Mouse (Mus musculus): Measurements from ENCODE around the gene Gm14412. TPM values are rescaled to one million over a fixed set of nuclear protein-coding genes. Genes with fewer than 3 reads are reported as not detected.
A peak's percentile ranks its signal among the peaks of the same experiment; 100 is the strongest.
"Not testable (repeated sequence)": the region's sequence is repeated elsewhere in the genome, so short reads cannot be mapped to it uniquely, and the experiment has no call there.

Gm14412 gene
- 1 to 10 TPM in 1 of 2 experiments, under 1 TPM in 1; 0.80 to 1.5 TPM for total RNA-seq (2021)
- long read RNA-seq, experiment 1, result 0 reads
- long read RNA-seq, experiment 2, result 0 reads

DNA sequence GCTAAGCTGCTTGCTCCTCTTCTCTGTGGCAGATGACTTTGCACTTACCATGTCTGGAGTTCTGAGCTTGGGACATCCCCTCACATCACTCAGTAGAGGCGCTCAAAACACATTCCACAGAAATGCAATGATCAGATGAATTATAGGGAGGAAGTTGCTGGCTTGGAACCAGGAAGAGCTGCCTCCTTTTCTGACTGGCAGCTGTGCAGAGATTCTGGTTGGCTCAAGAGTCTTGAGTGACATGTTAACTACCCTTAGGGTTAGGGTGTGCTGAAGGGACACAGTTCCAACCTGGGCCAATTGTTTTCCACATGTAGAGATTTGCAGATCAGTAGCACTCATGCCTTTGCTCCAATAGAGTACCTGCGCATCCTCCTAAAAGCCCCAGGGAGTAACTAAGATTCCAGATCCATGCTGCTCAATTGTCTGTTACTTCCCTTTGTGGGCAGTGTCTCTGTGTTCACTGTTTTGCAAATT, at the start of gene Gm14412:
TSS of gene Gm14412 (minus strand) at position 51 of the 477 bp plus-strand sequence.
- DNase-seq, result not testable (repeated sequence)

DNA sequence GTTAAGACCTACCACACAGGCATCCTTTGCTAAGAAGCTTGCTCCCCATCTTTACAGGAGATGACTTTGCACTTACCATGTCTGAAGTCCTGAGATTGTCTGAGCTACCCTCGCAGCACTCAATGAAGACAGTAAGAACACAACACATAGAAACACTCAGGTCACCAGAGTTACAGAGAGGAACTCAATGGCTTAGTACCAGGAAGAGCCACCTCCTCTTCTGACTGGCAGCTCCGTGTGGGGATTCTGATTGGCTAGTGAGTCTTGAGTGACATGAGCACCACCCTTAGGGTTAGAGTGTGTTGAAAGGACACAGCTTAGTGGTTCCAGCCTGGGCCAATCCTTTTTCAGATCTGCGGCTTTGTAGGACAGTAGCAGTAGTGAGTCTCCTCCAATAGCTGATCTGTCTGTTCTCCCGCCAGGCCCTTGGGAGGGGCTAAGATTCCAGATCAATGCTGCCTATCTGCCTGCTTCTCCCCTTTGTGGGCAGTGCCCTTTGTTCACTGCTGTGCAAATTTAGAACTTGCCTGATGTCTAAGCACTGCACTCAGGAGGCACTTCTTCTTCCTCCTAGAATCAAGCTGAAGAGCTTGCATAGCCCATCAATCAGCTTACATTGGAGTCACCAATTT, 5.7 kb upstream of the Gm14412 start:
- not testable (repeated sequence) for DNase-seq

DNA sequence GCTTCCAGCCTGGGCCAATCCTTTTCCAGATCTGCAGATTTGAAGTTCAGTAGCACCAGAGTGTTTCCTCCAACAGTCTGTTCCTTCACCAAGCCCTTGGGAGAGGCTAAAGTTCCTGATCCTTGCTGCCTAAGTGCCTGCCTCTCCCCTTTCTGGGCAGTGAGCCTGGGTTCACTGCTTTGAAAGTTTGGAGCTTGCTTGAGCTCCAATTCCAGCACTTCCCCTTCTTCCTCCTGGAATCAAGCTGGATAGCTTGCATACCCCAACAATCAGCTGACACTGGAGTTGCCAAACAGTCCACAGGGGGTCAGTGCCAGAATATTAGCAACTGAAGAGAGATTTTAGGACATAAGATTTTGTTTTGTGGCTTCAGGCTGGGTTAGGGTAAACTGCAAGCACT, 2.7 kb downstream of the Gm14412 start:
- DNase-seq, result peak; percentile 9

DNA sequence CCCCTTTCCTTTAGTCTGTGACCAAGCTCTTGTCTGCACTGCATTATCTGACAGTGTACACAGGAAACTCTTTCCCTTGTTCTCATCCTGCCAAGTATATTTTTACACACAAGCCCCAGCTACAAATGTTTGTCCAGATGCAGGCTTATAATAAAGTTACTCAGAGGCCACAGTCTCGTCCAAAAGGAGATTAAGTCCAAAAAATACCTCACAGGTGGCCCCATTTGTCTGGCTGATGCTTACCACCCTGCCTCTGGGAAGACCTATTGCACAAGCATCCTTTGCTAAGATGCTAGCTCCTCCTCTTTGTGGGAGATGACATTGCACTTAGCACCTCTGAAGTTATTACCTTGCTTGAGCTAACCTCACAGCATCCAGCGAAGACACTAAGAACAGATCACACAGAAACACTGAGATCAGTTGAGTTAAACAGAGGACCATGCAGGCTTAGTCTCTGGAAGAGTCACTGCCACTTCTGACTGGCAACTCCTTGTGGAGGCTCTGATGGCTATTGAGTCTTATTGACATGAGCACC, 3.3 kb downstream of the Gm14412 start:
- not testable (repeated sequence) for DNase-seq

DNA sequence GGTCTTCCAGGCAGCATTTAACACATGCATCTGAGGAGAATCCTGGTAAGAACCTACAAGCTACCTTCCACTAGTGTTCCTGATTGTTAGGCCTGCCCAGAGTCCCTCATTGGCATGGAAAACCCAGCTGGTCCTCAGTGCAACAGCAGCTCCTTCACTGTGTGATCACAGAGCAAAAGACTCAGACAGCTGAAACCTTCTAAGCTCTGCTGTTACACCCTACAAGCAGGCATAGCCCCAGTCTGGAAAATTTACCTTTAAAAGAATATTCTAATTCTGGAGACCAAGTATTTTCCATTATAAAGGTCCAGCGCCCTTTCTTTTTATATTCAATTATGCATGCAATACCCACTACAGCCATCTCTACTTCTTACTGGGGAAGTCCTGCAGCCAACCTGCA, 5.1 kb downstream of the Gm14412 start:
- no peak for DNase-seq

DNA sequence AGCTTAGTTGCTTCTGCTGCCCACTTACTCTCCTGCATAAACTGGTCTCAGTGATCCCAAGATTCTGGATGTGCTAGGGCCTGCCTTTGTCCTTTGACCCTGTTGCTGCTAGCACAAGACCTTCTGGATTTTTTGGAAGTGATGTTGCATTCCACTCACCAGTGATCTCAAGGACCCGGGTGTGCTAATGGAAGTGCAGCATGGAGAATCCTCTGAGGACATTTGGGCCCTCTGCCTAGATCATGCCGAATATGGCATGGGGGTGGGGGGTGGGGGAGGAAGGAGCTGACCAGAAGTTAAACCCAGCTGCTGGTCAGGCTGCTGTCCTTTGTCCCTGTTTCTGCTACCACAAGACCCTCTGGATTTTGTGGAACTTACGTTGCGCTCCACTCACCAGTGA, 14.5 kb downstream of the Gm14412 start:
- not testable (repeated sequence) for DNase-seq

DNA sequence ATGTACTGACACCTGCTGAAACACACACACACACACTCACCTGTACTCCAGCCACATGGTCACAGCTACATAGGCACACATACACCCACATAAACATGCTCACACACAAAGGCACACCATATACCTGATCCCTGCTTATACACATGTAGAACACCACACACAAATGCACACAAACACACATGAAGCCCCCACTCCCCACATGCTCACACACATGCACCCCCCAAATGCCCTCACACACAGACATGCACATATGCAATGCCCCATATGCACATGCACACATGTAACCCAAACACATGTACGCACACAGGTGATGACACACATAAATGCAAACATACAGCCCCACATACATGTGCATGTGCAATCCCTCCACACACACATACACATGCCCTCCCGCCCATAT, 19.1 kb downstream of the Gm14412 start:
- not testable (repeated sequence) for DNase-seq

DNA sequence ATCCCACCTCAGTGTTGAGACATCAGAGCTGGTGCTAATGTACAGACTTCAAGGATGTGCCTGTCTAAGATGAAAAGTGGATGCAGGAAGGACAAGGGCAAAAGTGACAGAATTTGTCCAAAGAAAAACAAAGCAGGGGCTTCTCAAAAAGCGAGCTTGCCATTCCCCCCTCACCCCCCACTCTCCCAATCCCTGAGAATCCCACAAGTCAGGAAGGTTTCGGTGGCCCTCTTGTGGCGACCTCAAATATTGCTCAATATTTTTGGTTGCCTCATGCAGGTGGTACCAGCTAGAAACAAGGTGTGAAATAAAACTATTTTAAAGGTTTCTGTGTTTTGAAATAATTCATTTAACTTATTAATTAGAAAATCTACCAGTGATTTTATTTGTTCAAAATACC, 40.4 kb downstream of the Gm14412 start:
- DNase-seq, result not testable (repeated sequence)

DNA sequence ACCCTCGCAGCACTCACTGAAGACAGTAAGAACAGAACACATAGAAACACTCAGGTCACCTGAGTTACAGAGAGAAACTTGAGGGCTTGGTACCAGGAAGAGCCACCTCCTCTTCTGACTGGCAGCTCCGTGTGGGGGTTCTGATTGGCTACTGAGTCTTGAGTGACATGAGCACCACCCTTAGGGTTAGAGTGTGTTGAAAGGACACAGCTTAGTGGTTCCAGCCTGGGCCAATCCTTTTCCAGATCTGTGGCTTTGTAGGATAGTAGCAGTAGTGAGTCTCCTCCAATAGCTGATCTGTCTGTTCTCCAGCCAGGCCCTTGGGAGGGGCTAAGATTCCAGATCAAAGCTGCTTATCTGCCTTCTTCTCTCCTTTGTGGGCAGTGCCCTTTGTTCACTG, 46.4 kb downstream of the Gm14412 start:
- DNase-seq, result not testable (repeated sequence)

DNA sequence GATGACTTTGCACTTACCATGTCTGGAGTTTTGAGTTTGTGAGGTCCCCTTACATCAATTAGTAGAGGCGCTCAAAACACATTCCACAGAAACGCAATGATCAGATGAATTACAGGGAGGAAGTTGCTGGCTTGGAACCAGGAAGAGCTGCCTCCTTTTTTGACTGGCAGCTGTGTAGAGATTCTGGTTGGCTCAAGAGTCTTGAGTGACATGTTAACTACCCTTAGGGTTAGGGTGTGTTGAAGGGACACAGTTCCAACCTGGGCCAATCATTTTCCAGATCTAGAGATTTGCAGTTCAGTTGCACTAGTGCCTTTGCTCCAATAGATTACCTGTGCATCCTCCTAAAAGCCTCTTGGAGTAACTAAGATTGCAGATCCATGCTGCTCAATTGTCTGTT, 51.9 kb downstream of the Gm14412 start:
- DNase-seq, result not testable (repeated sequence)

DNA sequence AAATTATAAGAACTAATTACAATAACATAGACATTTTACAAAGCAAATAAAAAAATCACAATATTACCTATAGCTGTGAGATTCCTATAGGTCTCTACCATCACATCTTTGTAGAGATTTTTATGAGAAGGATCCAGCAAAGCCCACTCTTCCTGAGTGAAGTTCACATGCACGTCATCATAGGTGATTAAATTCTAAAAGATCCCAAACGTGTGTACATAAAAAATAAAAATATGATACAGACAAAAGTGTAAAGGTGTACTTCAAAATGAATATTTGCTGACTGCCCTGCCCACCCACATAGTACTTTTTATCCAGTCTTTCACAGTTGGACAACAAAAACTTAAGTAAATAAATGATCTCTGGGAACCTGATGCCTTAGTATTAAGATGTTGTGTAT, 57.2 kb downstream of the Gm14412 start, which contains the start of gene Gm14409:
TSS of gene Gm14409 (minus strand) at position 101 of the 400 bp plus-strand sequence.
- not testable (repeated sequence) for DNase-seq

Other genes starting within 250 kb of the Gm14412 start
- under 1 TPM; 0.38 to 0.72 TPM for gene Gm14401, start 250.0 kb downstream of the Gm14412 start, total RNA-seq (2021)
- gene Gm14410, start 117.9 kb downstream of the Gm14412 start, total RNA-seq (2021), result 10 to 100 TPM; 10.0 to 17.2 TPM
- under 1 TPM; 0.70 to 0.78 TPM for gene Gm14409, start 57.3 kb downstream of the Gm14412 start, total RNA-seq (2021)
- 1 to 10 TPM; 5.6 to 7.7 TPM for gene Gm14418, start 74.0 kb upstream of the Gm14412 start, total RNA-seq (2021)
- 10 to 100 TPM; 26.8 to 27.8 TPM for gene Zfp970, start 140.4 kb upstream of the Gm14412 start, total RNA-seq (2021)
- 10 to 100 TPM; 21.1 to 22.4 TPM for gene Gm14403, start 173.9 kb upstream of the Gm14412 start, total RNA-seq (2021)